Mouse (Mus musculus): ENCODE data around the gene Pdk4.

Gene Pdk4

DNA sequence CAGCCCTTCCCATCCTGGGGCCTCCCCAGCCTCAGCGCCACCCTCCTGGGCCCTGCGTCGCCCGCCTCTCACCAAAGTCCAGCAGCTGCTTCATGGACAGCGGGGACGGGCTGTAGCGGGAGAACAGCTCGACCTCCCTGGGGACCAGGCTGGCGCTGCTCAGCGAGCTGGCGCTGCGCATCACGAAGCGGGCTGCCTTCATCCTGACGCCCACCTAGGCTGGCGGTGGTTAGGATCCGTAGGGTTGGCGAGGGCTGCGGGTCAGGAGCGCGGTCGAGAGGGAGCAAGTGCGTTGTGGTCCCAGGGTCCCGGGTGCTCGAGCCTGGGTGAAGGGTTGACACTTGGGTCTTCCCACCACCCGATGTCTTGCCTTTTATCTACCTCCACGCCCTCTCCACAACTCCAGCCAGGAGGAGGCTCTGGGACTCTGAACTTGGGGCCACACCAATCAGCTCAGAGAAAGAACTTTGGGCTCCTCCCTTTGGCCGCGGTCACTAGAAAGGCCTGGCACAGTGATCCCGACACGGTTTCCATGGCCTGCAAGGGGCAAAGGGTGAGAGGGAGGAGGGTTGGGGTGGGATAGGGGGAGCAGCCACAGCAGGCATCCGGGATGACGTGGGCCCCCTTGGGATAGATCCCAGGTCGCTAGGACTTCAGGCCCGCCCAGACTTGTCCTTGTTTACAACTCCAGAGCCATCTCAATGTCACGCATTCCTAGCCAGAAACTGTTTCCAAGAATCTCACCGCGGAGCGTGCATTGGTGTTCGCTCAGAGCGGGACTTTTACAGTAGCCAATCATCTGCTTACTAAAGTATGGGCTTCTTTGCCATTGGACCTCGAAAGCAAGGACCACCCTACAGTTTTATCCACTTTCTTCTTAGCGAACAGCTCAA lies at the start of gene Pdk4:
Pdk4 (minus strand) TSS at position 349 of the 893 bp plus-strand sequence.
- DNase-seq (ENCODE audit: low spot score) = peak; percentile 65

- DNase-seq (ENCODE audit: low spot score) = no peak
Measured at GRCm38 (mm10) chr6:5537855-5538365, 41.8 kb upstream of the Pdk4 start.

DNA sequence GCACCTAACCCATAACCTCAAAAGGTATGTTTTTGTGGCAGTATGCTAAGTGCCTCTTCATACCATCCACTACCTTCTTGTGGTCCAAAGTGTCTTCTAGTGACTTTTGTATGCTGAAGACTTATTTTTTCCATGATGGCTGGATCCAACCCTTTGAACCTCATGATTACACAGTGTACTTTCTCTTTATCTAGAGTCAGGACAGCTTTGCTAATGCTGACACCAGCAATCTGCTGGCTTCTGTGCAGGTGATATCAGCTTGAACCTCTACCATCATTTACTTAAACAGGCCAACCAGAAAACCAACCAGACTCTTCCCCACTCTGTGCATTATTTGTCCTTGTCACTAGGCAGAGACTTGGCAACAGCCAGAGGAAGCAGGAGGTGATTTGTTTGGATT lies 39.6 kb upstream of the Pdk4 start:
- DNase-seq (ENCODE audit: low spot score) = no peak

DNA sequence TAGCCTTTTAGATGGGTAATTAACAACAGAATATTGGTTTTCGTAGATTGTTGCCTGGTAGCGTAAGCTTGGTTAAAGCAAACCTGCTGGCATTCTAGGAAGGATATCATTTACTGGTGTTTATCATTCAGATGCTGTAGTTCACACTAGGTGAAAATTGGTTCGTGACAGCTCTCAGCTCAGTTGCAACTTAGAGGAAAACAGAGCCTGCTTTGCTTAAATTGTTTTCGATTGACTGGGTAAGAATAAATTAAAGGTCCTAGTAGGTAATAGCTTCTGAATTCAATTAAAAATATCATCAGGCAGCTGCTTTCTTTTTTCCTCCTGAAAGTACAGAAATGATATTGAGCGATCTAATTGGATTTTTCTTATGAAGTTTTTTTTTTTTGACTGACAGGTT lies 21.0 kb upstream of the Pdk4 start:
- DNase-seq (ENCODE audit: low spot score) = no peak

GRCm38 (mm10) chr6:5509757-5510156 lies 13.6 kb upstream of the Pdk4 start:
- DNase-seq (ENCODE audit: low spot score) = no peak

- DNase-seq (ENCODE audit: low spot score) = no peak
Measured at GRCm38 (mm10) chr6:5509303-5509702, 13.2 kb upstream of the Pdk4 start.

DNA sequence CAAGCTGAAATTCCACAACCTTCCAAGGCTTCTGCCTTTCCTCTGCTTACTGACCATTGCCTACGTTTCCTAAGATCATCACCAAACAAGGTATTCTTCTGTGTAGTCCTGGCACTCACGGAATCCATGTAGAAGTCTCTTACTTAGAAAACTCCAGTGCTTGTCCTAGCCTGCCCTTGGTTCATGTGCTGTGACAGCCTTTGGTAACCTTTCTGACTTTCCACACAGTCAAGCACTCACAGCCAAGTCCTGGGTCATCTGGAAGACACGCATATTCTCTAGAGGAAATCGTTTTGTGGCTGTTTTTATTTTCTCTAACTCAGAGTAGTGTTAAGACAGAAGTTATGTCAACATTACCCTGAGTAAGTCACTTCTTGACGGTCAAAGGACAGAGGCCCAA lies 11.7 kb upstream of the Pdk4 start:
- no peak for DNase-seq (ENCODE audit: low spot score)

DNA sequence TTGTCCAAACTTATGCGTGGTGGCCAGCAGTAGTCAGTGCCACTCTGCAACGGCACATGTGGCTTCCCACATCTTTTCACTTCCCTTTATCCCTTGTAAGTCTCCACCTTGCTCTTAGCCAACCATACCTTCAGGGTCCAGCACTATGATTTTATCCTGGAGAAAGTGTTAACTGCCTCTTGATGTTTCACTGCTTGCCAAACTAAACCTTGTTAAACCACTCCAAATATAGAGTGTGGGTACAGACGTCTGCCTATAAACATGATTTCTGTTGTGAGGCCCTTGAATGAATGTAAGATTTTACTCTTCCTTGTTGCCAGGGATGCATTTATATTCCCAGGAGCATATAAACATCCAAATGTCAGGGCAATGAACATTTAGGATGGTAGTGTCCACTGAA lies 10.2 kb upstream of the Pdk4 start:
- DNase-seq (ENCODE audit: low spot score) = no peak

DNA sequence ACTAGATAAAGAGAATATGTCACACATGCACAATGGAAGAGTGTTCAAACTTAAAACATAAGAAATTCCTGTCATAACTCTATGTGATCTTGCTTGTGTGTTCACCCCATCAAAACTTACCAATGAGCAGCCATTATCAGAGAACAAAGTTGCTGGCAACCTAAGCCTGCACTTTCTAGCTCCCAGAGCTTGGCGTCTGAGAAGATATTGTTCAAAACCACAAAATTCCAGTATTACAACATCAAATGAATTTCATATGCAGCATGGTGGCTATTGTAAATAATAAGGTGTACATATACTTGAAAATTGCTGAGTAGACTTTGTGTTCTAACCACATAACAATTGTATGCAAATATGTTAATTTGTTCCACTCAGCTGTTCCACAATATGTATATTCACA lies 6.7 kb upstream of the Pdk4 start:
- no peak for DNase-seq (ENCODE audit: low spot score)

- DNase-seq (ENCODE audit: low spot score) = no peak
Measured at GRCm38 (mm10) chr6:5501551-5501950, 5.4 kb upstream of the Pdk4 start.

DNA sequence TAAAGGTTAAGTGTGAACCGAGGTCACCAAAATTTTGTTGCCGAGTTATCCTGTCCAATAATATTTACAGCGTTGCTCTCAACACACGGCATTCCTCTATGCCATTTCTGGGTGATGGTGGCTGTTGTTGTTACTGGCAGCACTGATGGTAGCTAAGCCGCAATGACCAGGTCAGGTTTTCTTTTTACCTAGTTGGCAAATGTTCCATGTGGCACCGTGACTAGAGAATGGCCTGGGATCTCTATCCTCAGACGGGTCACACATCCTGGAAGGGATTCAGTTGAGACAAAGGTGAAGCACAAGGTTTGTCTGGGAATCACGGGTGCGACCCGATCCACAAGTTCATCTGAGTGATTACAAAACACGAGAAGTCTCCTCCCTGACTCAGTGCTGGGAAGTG lies 2.6 kb upstream of the Pdk4 start:
- no peak for DNase-seq (ENCODE audit: low spot score)

- DNase-seq (ENCODE audit: low spot score) = no peak
Measured at GRCm38 (mm10) chr6:5496854-5497235, 736 bp upstream of the Pdk4 start.

DNA sequence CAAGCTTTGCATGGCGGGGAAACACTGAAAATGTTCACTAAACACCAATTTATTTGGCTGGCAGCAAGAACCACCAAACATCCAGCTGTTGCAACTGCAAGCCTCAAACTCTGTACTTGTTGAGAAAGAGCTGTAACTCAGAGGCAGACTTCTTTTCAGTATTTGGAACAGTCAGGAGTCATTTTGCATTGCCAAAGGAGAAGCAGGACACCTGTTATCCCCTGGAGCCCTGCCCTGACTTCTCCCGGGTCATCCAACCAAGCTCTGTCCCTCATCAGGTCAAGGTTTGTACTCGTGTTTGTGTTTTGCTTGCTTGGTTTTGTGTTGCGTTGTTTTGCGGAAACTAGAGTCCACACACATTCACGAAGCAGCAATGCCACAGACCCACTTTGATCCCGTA lies 11.1 kb downstream of the Pdk4 start:
- DNase-seq (ENCODE audit: low spot score) = no peak

- DNase-seq (ENCODE audit: low spot score) = no peak
Measured at GRCm38 (mm10) chr6:5482270-5482783, 13.8 kb downstream of the Pdk4 start.

- no peak for DNase-seq (ENCODE audit: low spot score)
Measured at GRCm38 (mm10) chr6:5481066-5481465, 15.0 kb downstream of the Pdk4 start.

DNA sequence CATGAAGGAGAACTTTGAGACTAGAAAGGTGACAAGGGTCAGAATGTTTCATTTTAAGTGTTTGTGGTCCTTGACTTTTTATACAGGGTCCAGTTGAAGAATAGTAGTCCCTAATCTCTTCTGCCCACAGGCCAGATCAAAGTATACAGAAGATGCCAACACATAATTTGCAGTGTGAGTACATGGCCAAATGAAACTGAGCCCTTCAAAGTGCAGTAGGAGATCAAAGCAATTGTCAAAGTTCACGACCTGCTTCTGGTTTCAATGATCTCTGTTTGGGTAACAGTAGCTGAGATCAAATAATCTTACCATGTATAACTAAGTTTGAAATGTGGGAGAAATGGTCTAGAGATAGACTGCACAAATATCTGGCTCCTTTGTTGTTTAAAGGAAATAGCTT lies 22.1 kb downstream of the Pdk4 start:
- no peak for DNase-seq (ENCODE audit: low spot score)

DNA sequence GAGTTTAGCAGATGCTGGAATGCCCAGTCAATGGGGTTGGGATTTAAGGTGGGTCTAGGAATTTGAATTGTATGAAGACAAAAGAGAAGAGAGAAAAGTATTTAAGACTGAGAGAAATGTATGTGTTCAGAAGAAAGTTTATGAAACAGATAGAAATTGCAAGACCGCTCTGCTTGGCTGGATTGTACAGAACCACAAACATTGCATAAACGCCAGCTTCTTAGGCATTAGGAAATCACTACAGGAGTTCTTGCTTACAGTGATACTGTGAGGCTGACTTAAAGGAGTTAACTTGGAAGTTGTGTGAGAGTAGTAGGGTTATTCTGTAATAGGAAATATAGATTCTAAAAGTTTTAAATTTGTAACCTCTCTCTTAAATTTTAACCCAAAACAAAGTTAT lies 23.4 kb downstream of the Pdk4 start:
- DNase-seq (ENCODE audit: low spot score) = no peak

DNA sequence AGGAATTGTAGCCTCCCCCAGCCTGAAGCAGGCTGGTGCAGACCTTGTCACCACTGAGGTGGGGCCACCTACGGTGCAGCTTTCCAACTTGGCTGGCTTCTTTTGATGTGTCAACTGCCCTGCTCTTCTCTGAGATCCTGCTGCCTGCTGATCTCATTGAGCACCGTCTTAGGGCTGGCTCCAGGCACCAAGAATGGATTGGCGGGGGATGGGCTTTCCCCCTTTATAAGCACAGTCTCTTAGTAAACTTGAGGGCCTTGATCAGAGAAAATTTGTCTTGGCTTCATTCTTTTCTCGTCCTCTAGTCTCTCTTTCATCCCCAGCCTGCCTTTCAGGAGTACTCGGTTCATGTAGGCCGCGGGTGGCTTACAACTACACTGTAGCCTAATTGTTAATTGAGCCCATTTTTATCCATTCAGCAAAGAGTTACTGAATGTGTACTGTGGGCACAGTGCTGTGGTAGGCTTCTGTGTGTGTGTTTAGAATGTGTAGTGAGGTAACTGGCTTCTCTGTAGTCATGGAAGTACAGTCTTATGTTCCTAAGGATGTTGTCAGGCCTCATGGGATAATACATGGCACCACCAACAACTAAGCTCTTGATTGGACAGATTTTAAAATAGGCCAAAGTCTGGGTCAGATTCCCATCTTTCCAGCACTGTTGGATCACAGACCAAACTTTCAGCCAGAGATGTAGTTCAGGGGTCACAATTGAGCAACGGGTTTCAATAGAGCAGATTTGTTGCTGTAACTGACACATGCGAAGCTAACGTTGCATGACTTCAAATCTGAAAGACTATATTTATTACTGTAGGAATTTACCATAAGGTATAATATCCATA lies 25.4 kb downstream of the Pdk4 start:
- no peak for DNase-seq (ENCODE audit: low spot score)

GRCm38 (mm10) chr6:5455836-5456235 lies 40.3 kb downstream of the Pdk4 start:
- no peak for DNase-seq (ENCODE audit: low spot score)

- no peak for DNase-seq (ENCODE audit: low spot score)
Measured at GRCm38 (mm10) chr6:5449878-5450277, 46.2 kb downstream of the Pdk4 start.

- no peak for DNase-seq (ENCODE audit: low spot score)
Measured at GRCm38 (mm10) chr6:5448396-5448795, 47.7 kb downstream of the Pdk4 start.

GRCm38 (mm10) chr6:5447546-5447945 lies 48.6 kb downstream of the Pdk4 start:
- no peak for DNase-seq (ENCODE audit: low spot score)

GRCm38 (mm10) chr6:5447013-5447412 lies 49.1 kb downstream of the Pdk4 start:
- DNase-seq (ENCODE audit: low spot score) = no peak

All from ovary, postnatal 14 days (tissue).